In the genomic region with DNA sequence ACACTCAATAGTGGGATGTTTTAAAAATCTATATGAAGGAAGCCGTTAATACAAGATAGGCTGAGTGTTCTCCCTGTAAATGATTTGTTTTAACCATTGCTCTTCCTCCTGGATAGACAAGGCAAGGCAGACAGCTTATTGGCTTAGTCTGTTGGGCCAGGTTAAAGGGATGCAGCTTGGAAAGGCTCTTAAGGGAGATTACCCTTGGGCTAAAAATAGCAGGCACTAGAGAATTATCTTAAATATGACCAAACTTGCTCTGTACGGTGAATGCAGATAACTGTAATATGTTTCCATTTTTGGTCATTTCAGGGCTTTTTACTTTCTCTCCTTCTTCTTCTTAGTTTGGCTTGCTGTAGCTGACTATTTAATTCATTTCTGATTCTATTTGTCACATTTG, we compare ENCODE assay signal across 29 mouse cellular contexts. TPM values are rescaled to one million over a fixed set of nuclear protein-coding genes. Genes with fewer than 3 reads are reported as not detected.
DNase-seq lines count a peak whose midpoint lies in the region; ATAC-seq and TF ChIP-seq lines count a peak whose summit lies in the region.
"Had no signal": no experiment of that assay in that cellular context is flagged by ENCODE, and none has a peak within 500 bp of the region (broad histone marks: within the 10 kb centered on the region; RNA-seq: fewer than 3 reads in every experiment).

No protein-coding gene starts in this region.

- intact Hi-C loops in heart, adult 2 months (cut with DNase I): no loop called here
- intact Hi-C loops in heart, postnatal 36 days (cut with DNase I): no loop called here

- TF ChIP-seq EP300 in heart, adult 2 months (IDR thresholded peaks at IDR 0.05; ENCODE audit: insufficient read depth, low read depth, low read length): no peak
- TF ChIP-seq EP300 in liver, postnatal 0 days (IDR thresholded peaks at IDR 0.05; ENCODE audit: low read depth): no peak

- TF ChIP-seq CTCF in heart, adult 2 months (IDR thresholded peaks at IDR 0.05): no peak
- no peak for TF ChIP-seq CTCF in liver, postnatal 0 days (IDR thresholded peaks at IDR 0.05; ENCODE audit: low read depth)

- no peak overlapping the region for H3K9ac ChIP-seq in heart, adult 2 months (ENCODE audit: low read depth, low read length)
- peak overlapping the region; percentile 59 for H3K9ac ChIP-seq in heart, embryonic 14.5 days (ENCODE audit: low read length)
- H3K9ac ChIP-seq in liver, postnatal 0 days (replicated peaks): no peak overlapping the region
- H3K9ac ChIP-seq: embryonic facial prominence, embryonic 13.5 days; forebrain, embryonic 15.5 days; limb, embryonic 13.5 days; liver, embryonic 12.5 days; midbrain, embryonic 13.5 days had no signal

- no peak for TF ChIP-seq POLR2A in heart, adult 2 months (IDR thresholded peaks at IDR 0.05; ENCODE audit: insufficient read depth, low read depth, low read length)

- peaks cover 29% of the 10 kb centered on the region for H3K36me3 ChIP-seq in heart, adult 2 months (ENCODE audit: control insufficient read depth, insufficient read depth, low read length)
- no peaks in the 10 kb centered on the region for H3K36me3 ChIP-seq in heart, embryonic 14.5 days (ENCODE audit: control insufficient read depth, insufficient read depth, low read length)
- H3K36me3 ChIP-seq in liver, postnatal 0 days (replicated peaks; ENCODE audit: insufficient read depth, low read length): no peaks in the 10 kb centered on the region
- H3K36me3 ChIP-seq: embryonic facial prominence, embryonic 13.5 days; forebrain, embryonic 10.5 days; forebrain, embryonic 15.5 days; G1E; limb, embryonic 13.5 days; liver, embryonic 12.5 days; midbrain, embryonic 13.5 days had no signal

- H3K4me1 ChIP-seq in heart, adult 2 months (ENCODE audit: control insufficient read depth, insufficient read depth, low read length): peaks cover 3% of the 10 kb centered on the region; the same call in 1 of the 2 replicates
- peaks cover 13 to 70% of the 10 kb centered on the region in 2 experiments for H3K4me1 ChIP-seq in heart, embryonic 14.5 days (ENCODE audit: control insufficient read depth in 2 of 2, insufficient read depth in 2 of 2, low read length in 2 of 2)
- H3K4me1 ChIP-seq in liver, postnatal 0 days (ENCODE audit: insufficient read depth): peaks cover 4% of the 10 kb centered on the region; the same call in 1 of the 2 replicates
- H3K4me1 ChIP-seq: embryonic facial prominence, embryonic 13.5 days; forebrain, embryonic 10.5 days; forebrain, embryonic 15.5 days; liver, embryonic 12.5 days; megakaryocyte, embryonic 14.5 days; midbrain, embryonic 13.5 days had no signal

- no peak for DNase-seq in heart, adult 2 months
- DNase-seq in heart, adult 11 months: no peak
- DNase-seq in heart, postnatal 36 days: no peak
- no peak for DNase-seq in liver, postnatal 0 days
- DNase-seq in liver: no peak
- DNase-seq in cerebellum, adult 8-10 months: no peak
- DNase-seq: adrenal gland, postnatal 10 days; cerebellum, adult 11 months; cerebellum, adult 9-11 months; kidney, adult 18-20 months; kidney, postnatal 4 days; lung, adult 18-20 months; lung, postnatal 4 days; right cerebral cortex, postnatal 4 days; thymus, adult 18-20 months; thymus, postnatal 25 days had no signal

- no peaks in the 10 kb centered on the region for H3K9me3 ChIP-seq in heart, embryonic 14.5 days (ENCODE audit: control insufficient read depth, low read length)
- H3K9me3 ChIP-seq in liver, postnatal 0 days (ENCODE audit: low read length): no peaks in the 10 kb centered on the region
- H3K9me3 ChIP-seq: embryonic facial prominence, embryonic 13.5 days; forebrain, embryonic 10.5 days; forebrain, embryonic 15.5 days; limb, embryonic 13.5 days; liver, embryonic 12.5 days; midbrain, embryonic 13.5 days had no signal

- no peak for ATAC-seq in heart, embryonic 14.5 days (ENCODE audit: insufficient number of reproducible peaks, insufficient read depth, low FRiP score, low read depth)
- ATAC-seq in liver, postnatal 0 days: no peak
- ATAC-seq: forebrain, embryonic 15.5 days; hindbrain, embryonic 16.5 days; liver, embryonic 12.5 days; lung, postnatal 0 days; midbrain, embryonic 13.5 days; Patski had no signal

- H3K4me2 ChIP-seq in heart, embryonic 14.5 days (ENCODE audit: low read length): peak overlapping the region; percentile 45
- H3K4me2 ChIP-seq in liver, postnatal 0 days (ENCODE audit: low read depth, low read length): no peak overlapping the region
- H3K4me2 ChIP-seq: embryonic facial prominence, embryonic 13.5 days; forebrain, embryonic 15.5 days; limb, embryonic 13.5 days; liver, embryonic 12.5 days; midbrain, embryonic 13.5 days had no signal

- no peaks in the 10 kb centered on the region for H3K27me3 ChIP-seq in heart, adult 2 months (ENCODE audit: control insufficient read depth, insufficient read depth, low read length)
- no peaks in the 10 kb centered on the region for H3K27me3 ChIP-seq in heart, embryonic 14.5 days (ENCODE audit: control insufficient read depth, insufficient read depth, low read length)
- no peaks in the 10 kb centered on the region for H3K27me3 ChIP-seq in liver, postnatal 0 days (ENCODE audit: insufficient read depth, low read length)
- H3K27me3 ChIP-seq: embryonic facial prominence, embryonic 13.5 days; forebrain, embryonic 15.5 days; liver, embryonic 12.5 days; megakaryocyte, embryonic 14.5 days; midbrain, embryonic 13.5 days; Patski had no signal

- H3K4me3 ChIP-seq in heart, adult 2 months: no peak overlapping the region
- H3K4me3 ChIP-seq in heart, embryonic 14.5 days (ENCODE audit: control insufficient read depth in 1 of 2, insufficient read depth in 1 of 2, low read depth in 1 of 2, low read length in 2 of 2): no peak overlapping the region
- H3K4me3 ChIP-seq in liver, postnatal 0 days (ENCODE audit: low read depth, low read length): no peak overlapping the region
- H3K4me3 ChIP-seq: embryonic facial prominence, embryonic 13.5 days; forebrain, embryonic 10.5 days; forebrain, embryonic 15.5 days; limb, embryonic 13.5 days; liver, embryonic 12.5 days; megakaryocyte, embryonic 14.5 days; midbrain, embryonic 13.5 days had no signal

- 0 out of 2 replicates have a peak, but pooled peaks cover 1% of the 10 kb centered on the region for H3K79me2 ChIP-seq in heart, adult 2 months (replicated peaks; ENCODE audit: control insufficient read depth, insufficient read depth, low read length)

- peak overlapping the region; percentile 81 for H3K27ac ChIP-seq in heart, adult 2 months
- peak overlapping the region; percentile 74 to 88 for H3K27ac ChIP-seq in heart, embryonic 14.5 days (replicated peaks in 1 of 2; ENCODE audit: control insufficient read depth in 1 of 2, insufficient read depth in 1 of 2, low read depth in 2 of 2, low read length in 2 of 2)
- peak overlapping the region; percentile 25; the same call in 1 of the 2 replicates for H3K27ac ChIP-seq in liver, postnatal 0 days (ENCODE audit: low read depth)
- H3K27ac ChIP-seq: embryonic facial prominence, embryonic 13.5 days; forebrain, embryonic 10.5 days; forebrain, embryonic 15.5 days; limb, embryonic 13.5 days; liver, embryonic 12.5 days; midbrain, embryonic 13.5 days; stomach, postnatal 0 days had no signal

- WGBS in heart, adult 2 months: 34% methylated on average over 2 of the region's 2 CpGs
- 15% methylated on average over 2 of the region's 2 CpGs for WGBS in heart, embryonic 14.5 days
- WGBS in liver, postnatal 0 days (ENCODE audit: insufficient replicate concordance): 54% methylated on average over 2 of the region's 2 CpGs

RNA-seq across cellular contexts. Expression of a gene that starts 38.1 kb away (rescaled TPM):
- 100 to 1,000 TPM; 129 to 146 TPM for total RNA-seq in heart, adult 2 months (2021)
- polyA plus RNA-seq in heart, adult 2 months (2012; rRNA removed): 27.9 and 46.5 TPM in 2 replicates
- polyA plus RNA-seq in heart, embryonic 14.5 days (2014; fragmentation: Nextera tagmentation; extraction: Ambion mirVana): 66.9 and 73.8 TPM in 2 replicates
- 100 to 1,000 TPM in 1 of 2 experiments, 10 to 100 TPM in 1; 96.2 to 152 TPM for total RNA-seq in heart, postnatal 36 days (2021)
- 4.4 and 7.1 TPM in 2 replicates for polyA plus RNA-seq in liver, postnatal 0 days (2015; fragmentation: Nextera tagmentation; extraction: Ambion mirVana)
- polyA plus RNA-seq: G1E had no signal

Comparison
In these comparisons a context has a peak if more than half of its experiments do, and no peak if none do; other contexts are left out.
1. H3K27ac ChIP-seq: peak in every context shown above with its lines; median percentile 81 in heart, adult 2 months; 81 in heart, embryonic 14.5 days; 25 in liver, postnatal 0 days.